ENCODE assay signal across 8 mouse cellular contexts in genomic region chr5:36458926-36459325, GRCm38 (mm10). TPM values are rescaled to one million over a fixed set of nuclear protein-coding genes. Genes with fewer than 3 reads are reported as not detected.
DNase-seq lines count a peak whose midpoint lies in the region; ATAC-seq lines count a peak whose summit lies in the region.

No protein-coding gene starts in this region.

- 18% methylated on average over 4 of the region's 4 CpGs for WGBS in intestine, embryonic 14.5 days
- 10% methylated on average over 4 of the region's 4 CpGs for WGBS in intestine, embryonic 15.5 days
- 22% methylated on average over 4 of the region's 4 CpGs for WGBS in midbrain, embryonic 13.5 days

- no peak overlapping the region for H3K9ac ChIP-seq in intestine, embryonic 14.5 days (ENCODE audit: low read length)
- H3K9ac ChIP-seq in intestine, embryonic 15.5 days: no peak overlapping the region
- no peak overlapping the region for H3K9ac ChIP-seq in midbrain, embryonic 13.5 days (replicated peaks)

- no peak overlapping the region for H3K27ac ChIP-seq in intestine, embryonic 14.5 days (ENCODE audit: low read depth)
- H3K27ac ChIP-seq in intestine, embryonic 15.5 days: no peak overlapping the region
- no peak overlapping the region for H3K27ac ChIP-seq in midbrain, embryonic 13.5 days

- no peaks in the 10 kb centered on the region for H3K36me3 ChIP-seq in intestine, embryonic 14.5 days (ENCODE audit: control insufficient read depth, insufficient read depth, low read length)
- H3K36me3 ChIP-seq in intestine, embryonic 15.5 days: no peaks in the 10 kb centered on the region
- no peaks in the 10 kb centered on the region for H3K36me3 ChIP-seq in midbrain, embryonic 13.5 days

- no peak overlapping the region for H3K4me2 ChIP-seq in intestine, embryonic 14.5 days (ENCODE audit: low read length)
- H3K4me2 ChIP-seq in intestine, embryonic 15.5 days (replicated peaks): no peak overlapping the region
- no peak overlapping the region for H3K4me2 ChIP-seq in midbrain, embryonic 13.5 days (replicated peaks)

- DNase-seq in intestine, embryonic 14.5 days (ENCODE audit: low spot score): peak; percentile 68
- peak; percentile 58 for DNase-seq in MN1 (ENCODE audit: low spot score)
- peak; percentile 30 for DNase-seq in forelimb bud, embryonic 11.5 days (ENCODE audit: low read depth, low spot score)
- no peak for DNase-seq in ovary, adult 18-20 months (ENCODE audit: low spot score)
- DNase-seq in urinary bladder, postnatal 36 days (ENCODE audit: low spot score in 2 of 2): no peak

- H3K27me3 ChIP-seq in intestine, embryonic 14.5 days (replicated peaks; ENCODE audit: control insufficient read depth, insufficient read depth, low read length): no peaks in the 10 kb centered on the region
- no peaks in the 10 kb centered on the region for H3K27me3 ChIP-seq in intestine, embryonic 15.5 days (replicated peaks)
- H3K27me3 ChIP-seq in midbrain, embryonic 13.5 days: peaks cover 16% of the 10 kb centered on the region

- ATAC-seq in intestine, embryonic 14.5 days (replicated peaks; ENCODE audit: low FRiP score, low TSS enrichment, low read depth): no peak
- no peak for ATAC-seq in intestine, embryonic 15.5 days
- peak; percentile 53 for ATAC-seq in CD4-positive, CD25-positive, alpha-beta regulatory T cell, adult 4 months
- ATAC-seq in midbrain, embryonic 13.5 days: peak; percentile 35; the same call in 1 of the 2 replicates

- H3K4me3 ChIP-seq in intestine, embryonic 14.5 days (ENCODE audit: low read depth, low read length): no peak overlapping the region
- H3K4me3 ChIP-seq in intestine, embryonic 15.5 days (replicated peaks): no peak overlapping the region
- H3K4me3 ChIP-seq in midbrain, embryonic 13.5 days (replicated peaks): no peak overlapping the region

- no peaks in the 10 kb centered on the region for H3K9me3 ChIP-seq in intestine, embryonic 14.5 days (ENCODE audit: control insufficient read depth, low read length)
- no peaks in the 10 kb centered on the region for H3K9me3 ChIP-seq in intestine, embryonic 15.5 days
- no peaks in the 10 kb centered on the region for H3K9me3 ChIP-seq in midbrain, embryonic 13.5 days

- H3K4me1 ChIP-seq in intestine, embryonic 14.5 days (replicated peaks; ENCODE audit: control insufficient read depth, insufficient read depth, low read length): no peaks in the 10 kb centered on the region
- 0 out of 2 replicates have a peak, but pooled peaks cover 2% of the 10 kb centered on the region for H3K4me1 ChIP-seq in intestine, embryonic 15.5 days (replicated peaks)
- H3K4me1 ChIP-seq in midbrain, embryonic 13.5 days (replicated peaks): peaks cover 14% of the 10 kb centered on the region

RNA-seq across cellular contexts. Expression of gene Grpel1, which starts 5.9 kb away (rescaled TPM):
- 66.5 and 68.0 TPM in 2 replicates for polyA plus RNA-seq in intestine, embryonic 14.5 days (2014; fragmentation: Nextera tagmentation; extraction: Ambion mirVana)
- 71.7 and 72.7 TPM in 2 replicates for polyA plus RNA-seq in intestine, embryonic 15.5 days (2015; fragmentation: Nextera tagmentation; extraction: Ambion mirVana)
- polyA plus RNA-seq in CD4-positive, CD25-positive, alpha-beta regulatory T cell, adult 4 months (2017; shearing (Covaris generic)): 10 to 100 TPM; 40.4 to 41.8 TPM
- 45.3 and 47.3 TPM in 2 replicates for polyA plus RNA-seq in midbrain, embryonic 13.5 days (2015; fragmentation: Nextera tagmentation; extraction: Ambion mirVana)

RNA-seq across cellular contexts. Expression of gene Tada2b, which starts 25.2 kb away (rescaled TPM):
- polyA plus RNA-seq in intestine, embryonic 14.5 days (2014; fragmentation: Nextera tagmentation; extraction: Ambion mirVana): 2.8 and 3.5 TPM in 2 replicates
- 1.8 and 1.9 TPM in 2 replicates for polyA plus RNA-seq in intestine, embryonic 15.5 days (2015; fragmentation: Nextera tagmentation; extraction: Ambion mirVana)
- 1 to 10 TPM; 3.0 to 3.9 TPM for polyA plus RNA-seq in CD4-positive, CD25-positive, alpha-beta regulatory T cell, adult 4 months (2017; shearing (Covaris generic))
- 2.9 and 3.0 TPM in 2 replicates for polyA plus RNA-seq in midbrain, embryonic 13.5 days (2015; fragmentation: Nextera tagmentation; extraction: Ambion mirVana)

RNA-seq across cellular contexts. Expression of gene Ccdc96, which starts 25.5 kb away (rescaled TPM):
- 0.20 and 0.27 TPM in 2 replicates for polyA plus RNA-seq in intestine, embryonic 14.5 days (2014; fragmentation: Nextera tagmentation; extraction: Ambion mirVana)
- 0.19 and 0.33 TPM in 2 replicates for polyA plus RNA-seq in intestine, embryonic 15.5 days (2015; fragmentation: Nextera tagmentation; extraction: Ambion mirVana)
- polyA plus RNA-seq in CD4-positive, CD25-positive, alpha-beta regulatory T cell, adult 4 months (2017; shearing (Covaris generic)): not detected
- 4.5 and 5.2 TPM in 2 replicates for polyA plus RNA-seq in midbrain, embryonic 13.5 days (2015; fragmentation: Nextera tagmentation; extraction: Ambion mirVana)

Comparison
In these comparisons a context has a peak if more than half of its experiments do, and no peak if none do; other contexts are left out.
1. ATAC-seq: peak in CD4-positive, CD25-positive, alpha-beta regulatory T cell, adult 4 months (single experiment) and midbrain, embryonic 13.5 days (single experiment); none in intestine, embryonic 14.5 days (single experiment) and intestine, embryonic 15.5 days (single experiment).
2. DNase-seq: peak in intestine, embryonic 14.5 days (single experiment), MN1 (single experiment) and forelimb bud, embryonic 11.5 days (single experiment); none in ovary, adult 18-20 months (single experiment) and urinary bladder, postnatal 36 days (0 of 2).